Mouse (Mus musculus) left cerebral cortex, adult 2 months (tissue): ENCODE data around the gene Mras. TPM values are rescaled to one million over a fixed set of nuclear protein-coding genes. Genes with fewer than 3 reads are reported as not detected.

Experiments used
- DNase-seq, 2 experiments: peaks; one replicate each; pipeline ENCODE4 v3.0.0; 2021 to 2022; ENCODE audit warnings: low spot score in 2 of 2, mixed read lengths in 1 of 2; ENCODE audit errors: extremely low spot score in 1 of 2
- H3K27ac ChIP-seq: fragments of 200-600 bp; 2 replicates; pipeline ENCODE4 v1.8.1; 2022
- H3K4me3 ChIP-seq: fragments of 200-600 bp; 2 replicates; pipeline ENCODE4 v1.8.1; 2022
- CTCF ChIP-seq: fragments of 200-600 bp; IDR thresholded peaks from 2 replicates; pipeline ENCODE4 v1.8.1; 2022; ENCODE audit warnings: antibody characterized with exemption, mild to moderate bottlenecking, moderate library complexity
- intact Hi-C: fragments of 180-260 bp; cut with DNase I; formaldehyde crosslinking; loops from one replicate; pipeline ENCODE4 v1.15.1; 2025
- total RNA-seq, 2 experiments: library from RNA; stranded (reverse); gene quantifications; 2 replicates each; pipeline ENCODE4 v1.2.3; 2021

Mras gene
- total RNA-seq, 2 experiments from 2014 or later, result 166 TPM

DNA sequence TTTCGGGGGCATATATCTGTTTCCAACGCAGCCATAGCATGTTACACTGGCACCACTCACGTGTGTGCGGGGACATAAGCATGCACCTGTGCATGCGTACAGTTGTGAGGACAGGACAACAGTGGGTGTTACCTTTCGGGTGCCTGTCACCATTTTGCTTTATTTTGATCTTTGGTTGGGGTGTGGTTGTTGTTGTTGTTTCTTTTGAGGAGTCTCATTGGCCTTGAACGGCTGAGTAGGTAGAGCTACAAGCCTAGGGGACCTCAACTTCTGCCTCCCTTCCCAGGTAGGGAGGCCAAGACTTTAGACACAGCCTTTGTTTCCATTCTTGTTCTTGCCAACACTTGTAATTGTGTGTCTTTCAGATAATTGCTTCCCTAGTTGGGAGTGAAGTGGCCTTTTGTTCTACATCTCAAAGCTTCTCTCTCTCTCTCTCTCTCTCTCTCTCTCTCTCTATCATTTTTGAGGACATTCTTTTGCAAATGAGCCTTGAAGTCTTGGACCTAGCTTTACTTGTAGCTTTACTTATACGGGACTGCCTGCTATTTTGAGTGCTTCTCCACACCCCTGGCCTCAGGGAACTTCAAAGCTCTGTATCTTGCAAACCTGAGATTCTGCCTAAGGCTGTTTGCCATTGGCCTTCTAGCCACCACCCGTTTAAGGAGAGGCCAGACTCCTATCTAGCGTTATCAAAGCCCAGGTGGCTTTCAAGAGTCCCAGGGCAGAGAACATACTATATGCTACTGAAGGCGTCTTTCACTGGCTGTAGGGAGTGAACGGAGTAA, 792 bp upstream of the Mras start:
- intact Hi-C loops, result loop anchor here (2.0 to 5.0 kb wide), 2 partner anchors 49 to 296 kb away; partner anchors contain the start of gene Pik3cb
- TF ChIP-seq CTCF, result no peak
- DNase-seq, result no peak
- peak overlapping the region; percentile 97; the same call in 1 of the 2 replicates for H3K27ac ChIP-seq
- no peak overlapping the region; the same call in 1 of the 2 replicates for H3K4me3 ChIP-seq

DNA sequence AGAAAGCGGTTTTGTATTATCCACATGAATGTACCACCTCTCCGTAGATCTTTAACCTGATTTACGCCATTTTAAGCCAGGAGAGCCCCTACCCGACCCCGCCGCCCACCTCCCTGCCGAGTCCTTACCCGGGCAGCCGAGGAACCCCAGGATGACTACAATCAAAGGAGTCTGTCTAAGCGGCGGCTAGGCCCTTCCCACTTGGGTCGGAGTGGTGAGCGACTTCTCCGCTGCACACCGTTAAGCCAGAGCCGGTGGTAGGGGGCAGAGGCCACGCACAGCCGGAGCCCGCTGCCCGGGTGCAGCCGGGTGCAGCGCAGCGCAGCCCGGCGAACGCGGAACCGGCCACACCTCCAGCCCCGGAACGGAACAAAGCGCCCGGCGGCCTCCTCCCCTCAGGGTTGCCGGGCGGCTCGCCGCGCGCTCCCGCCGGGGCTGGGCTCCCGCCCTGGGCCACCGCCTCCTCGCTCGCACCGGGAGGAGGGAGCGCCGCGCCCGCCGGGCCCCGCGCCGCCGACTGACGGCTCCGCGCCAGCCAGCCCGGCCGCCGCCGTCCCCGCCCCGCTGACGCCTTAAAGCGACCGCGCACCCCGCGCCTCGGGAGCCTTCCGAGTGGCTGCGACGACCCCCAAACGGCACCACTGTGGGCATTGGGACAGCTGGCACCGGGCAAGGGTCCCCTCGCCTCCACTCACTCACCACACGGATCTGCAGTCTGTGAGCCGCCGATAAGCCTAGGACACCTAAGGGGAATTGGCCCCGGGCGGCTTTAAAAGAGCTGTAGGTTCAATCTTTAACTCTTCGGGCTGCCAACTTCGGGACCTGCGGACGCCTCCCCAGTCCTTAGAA, 775 bp downstream of the Mras start:
- no peak for TF ChIP-seq CTCF
- Histone ChIP-seq H3K4me3 (peak overlapping the region; percentile 71), H3K27ac (peak overlapping the region; percentile 97)
- intact Hi-C loops, result loop anchor here (2.0 to 5.0 kb wide), 2 partner anchors 48 to 294 kb away; partner anchors contain the start of gene Pik3cb
- peak; percentile 87 to 88 for DNase-seq

DNA sequence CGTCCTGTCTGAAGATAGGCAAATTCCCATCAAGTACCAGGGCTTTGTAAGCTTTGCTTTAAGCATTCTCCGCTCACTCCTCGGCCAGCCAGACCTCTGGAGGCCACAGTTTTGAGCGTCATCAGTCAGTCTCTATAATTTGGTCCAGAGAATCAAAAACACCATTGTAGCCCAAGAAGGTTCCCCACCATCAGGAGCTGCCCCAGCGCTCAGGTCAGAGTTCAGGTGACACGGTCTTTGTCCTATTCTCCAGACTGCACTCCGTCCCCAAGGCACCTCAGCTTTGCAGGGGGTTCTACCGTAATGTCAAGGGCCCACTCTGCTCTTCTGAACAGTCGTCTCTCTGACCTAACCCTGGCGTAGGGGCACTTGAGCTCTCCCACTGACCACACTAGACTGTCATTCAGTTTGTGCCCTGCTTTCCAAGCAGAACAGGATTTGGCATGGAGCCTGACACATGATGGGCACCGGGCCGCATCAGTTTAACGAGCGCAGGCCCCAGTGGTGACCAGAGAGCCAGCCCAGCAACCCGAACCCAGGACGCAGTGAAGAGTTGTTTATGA, 1.5 kb downstream of the Mras start:
- intact Hi-C loops, result loop anchor here (2.0 to 5.0 kb wide), 2 partner anchors 47 to 293 kb away; partner anchors contain the start of gene Pik3cb
- DNase-seq, result peak in 1 of 2 experiments; percentile 49
- Histone ChIP-seq H3K27ac (peak overlapping the region; percentile 97), H3K4me3 (peak overlapping the region; percentile 71)
- TF ChIP-seq CTCF, result no peak

DNA sequence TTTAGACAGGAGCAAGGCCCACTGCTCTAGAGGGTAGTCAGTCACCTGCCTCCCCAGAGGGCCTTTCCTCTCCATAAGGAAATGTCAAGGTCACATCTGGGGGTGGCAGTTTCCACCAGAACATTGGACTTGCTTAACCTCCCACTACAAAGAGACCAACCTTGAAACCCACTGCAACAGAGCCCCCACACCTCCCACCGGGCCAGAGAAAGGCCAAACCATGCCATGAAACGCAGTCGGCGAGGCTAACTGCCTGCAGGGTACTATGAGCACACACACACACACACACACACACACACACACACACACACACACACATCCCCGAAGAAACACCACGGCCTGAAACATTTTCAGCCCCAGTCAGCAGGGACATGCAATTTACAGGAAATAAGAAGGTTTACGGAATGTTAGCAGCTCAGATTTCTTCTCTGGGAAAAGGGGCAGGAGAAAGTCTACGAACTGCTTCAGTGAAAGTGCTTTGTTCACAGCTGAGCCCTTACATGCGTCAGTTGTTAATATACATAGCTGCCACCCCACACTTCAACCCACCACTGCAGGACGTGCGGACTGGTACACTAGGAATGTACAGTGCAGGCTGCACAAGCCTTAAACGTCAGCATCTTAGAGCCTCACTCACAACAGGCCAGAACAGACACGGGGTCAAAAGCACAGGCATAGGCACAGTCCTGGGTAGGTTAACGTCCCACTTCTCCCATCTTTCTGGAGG, 2.1 kb downstream of the Mras start:
- Histone ChIP-seq H3K27ac (peak overlapping the region; percentile 97), H3K4me3 (peak overlapping the region; percentile 71)
- no peak for TF ChIP-seq CTCF
- DNase-seq, result peak; percentile 43 to 64
- intact Hi-C loops, result loop anchor here (5.0 kb wide), 1 partner anchor 293 kb away; the partner anchor contains the start of gene Pik3cb

DNA sequence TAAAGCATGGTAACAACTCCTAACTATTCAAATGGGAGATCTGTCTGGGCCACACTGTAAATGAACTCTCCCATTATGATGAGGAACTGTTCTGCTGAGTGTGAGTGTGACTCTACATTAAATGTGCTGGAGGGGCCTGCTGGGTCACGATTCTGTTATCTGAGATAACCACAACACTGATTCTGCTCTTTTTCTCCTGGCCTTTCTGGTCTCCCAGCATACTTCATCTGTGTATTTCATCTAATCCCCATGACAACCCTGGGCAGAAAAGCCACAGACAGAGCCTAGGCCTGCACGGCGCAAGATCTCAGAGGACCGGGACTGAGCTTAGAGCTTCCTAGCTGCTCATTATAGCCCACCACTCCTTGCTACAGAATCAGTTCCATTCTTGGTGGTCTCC, 4.7 kb downstream of the Mras start:
- DNase-seq, result no peak
- no peak for TF ChIP-seq CTCF
- intact Hi-C loops, result no loop called here
- H3K27ac ChIP-seq, result peak overlapping the region; percentile 97
- peak overlapping the region; percentile 71 for H3K4me3 ChIP-seq

DNA sequence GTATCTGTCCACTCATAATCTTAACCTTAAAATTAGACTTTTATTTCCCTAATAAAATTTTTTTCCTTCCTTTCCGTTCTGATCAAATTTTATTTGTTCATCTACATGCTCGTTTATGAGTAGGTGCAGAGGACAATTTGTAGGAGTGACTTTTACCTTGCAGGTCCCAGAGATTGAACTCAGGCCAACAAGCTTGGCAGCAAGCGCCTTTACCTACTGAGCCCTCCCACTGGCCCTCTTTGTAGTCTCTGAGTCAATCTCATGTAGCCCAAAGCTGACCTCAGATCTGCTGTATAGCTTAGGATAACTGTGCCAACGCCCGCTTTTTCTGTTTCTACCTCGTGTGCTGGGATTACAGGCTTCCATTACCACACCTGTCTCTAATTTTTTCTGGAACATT, 5.2 kb downstream of the Mras start:
- intact Hi-C loops, result no loop called here
- DNase-seq, result no peak
- TF ChIP-seq CTCF, result no peak
- H3K4me3 ChIP-seq, result no peak overlapping the region
- peak overlapping the region; percentile 97 for H3K27ac ChIP-seq

DNA sequence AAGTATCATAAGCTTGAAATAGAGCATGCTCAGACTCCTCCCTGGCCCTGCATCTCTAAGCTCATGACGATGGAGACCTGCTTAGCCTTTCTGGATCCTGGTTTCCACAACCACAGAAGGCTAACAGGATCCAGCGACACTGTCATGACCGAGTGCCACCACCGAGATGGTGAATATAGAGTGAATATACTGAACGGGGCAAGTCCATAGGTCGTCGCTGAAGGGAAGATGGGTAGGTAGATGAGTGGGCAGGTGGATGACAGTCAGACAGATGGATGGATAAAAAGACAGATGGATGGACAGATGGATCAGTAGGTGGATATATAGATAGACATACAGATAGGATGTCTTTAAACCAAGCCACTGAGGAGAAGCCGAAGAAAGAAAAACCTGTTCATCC, 5.8 kb downstream of the Mras start:
- TF ChIP-seq CTCF, result no peak
- intact Hi-C loops, result no loop called here
- H3K4me3 ChIP-seq, result no peak overlapping the region
- H3K27ac ChIP-seq, result peak overlapping the region; percentile 97
- DNase-seq, result no peak

DNA sequence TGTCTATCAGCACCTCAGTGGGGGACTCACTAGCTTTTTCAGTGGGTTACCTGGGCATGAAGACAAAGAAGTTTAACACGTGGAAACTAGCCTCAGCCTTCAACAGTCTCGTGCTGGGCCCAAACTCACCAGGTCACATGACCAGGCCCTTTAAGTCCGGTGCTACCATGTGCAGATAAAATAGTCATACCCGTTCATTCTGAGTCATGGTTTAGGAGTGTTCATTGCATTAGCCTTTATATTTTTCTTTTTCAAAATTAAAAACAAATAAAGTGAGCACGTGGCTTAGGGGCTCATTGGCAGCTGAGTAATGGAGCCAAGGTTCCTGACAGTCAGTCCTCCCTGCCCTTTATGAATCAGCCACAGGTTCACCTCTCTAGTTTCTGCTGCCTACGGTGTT, 6.4 kb downstream of the Mras start:
- no peak for TF ChIP-seq CTCF
- no peak for DNase-seq
- Histone ChIP-seq H3K4me3 (no peak overlapping the region), H3K27ac (peak overlapping the region; percentile 97)
- intact Hi-C loops, result no loop called here

DNA sequence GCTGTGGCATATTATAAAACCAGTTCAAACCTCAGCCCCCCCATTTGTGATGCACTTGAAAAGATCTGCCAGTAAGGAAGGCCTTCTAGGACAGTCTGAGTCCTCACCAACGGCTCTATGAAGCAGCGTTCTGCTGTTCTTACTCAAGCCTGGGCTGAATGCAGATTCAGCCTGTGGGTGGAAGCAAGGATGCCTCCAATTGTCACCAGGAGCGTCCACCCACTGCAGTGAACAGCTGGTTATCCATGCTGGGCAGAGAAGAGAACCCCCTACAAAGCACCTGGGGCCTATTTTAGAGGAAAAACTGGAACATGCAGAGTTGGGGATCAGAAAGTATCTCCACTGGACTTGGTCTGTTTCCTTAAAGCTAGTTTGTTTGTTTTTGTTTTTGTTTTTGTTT, 7.3 kb downstream of the Mras start:
- Histone ChIP-seq H3K27ac (peak overlapping the region; percentile 97), H3K4me3 (no peak overlapping the region)
- no peak for TF ChIP-seq CTCF
- intact Hi-C loops, result no loop called here
- DNase-seq, result no peak

DNA sequence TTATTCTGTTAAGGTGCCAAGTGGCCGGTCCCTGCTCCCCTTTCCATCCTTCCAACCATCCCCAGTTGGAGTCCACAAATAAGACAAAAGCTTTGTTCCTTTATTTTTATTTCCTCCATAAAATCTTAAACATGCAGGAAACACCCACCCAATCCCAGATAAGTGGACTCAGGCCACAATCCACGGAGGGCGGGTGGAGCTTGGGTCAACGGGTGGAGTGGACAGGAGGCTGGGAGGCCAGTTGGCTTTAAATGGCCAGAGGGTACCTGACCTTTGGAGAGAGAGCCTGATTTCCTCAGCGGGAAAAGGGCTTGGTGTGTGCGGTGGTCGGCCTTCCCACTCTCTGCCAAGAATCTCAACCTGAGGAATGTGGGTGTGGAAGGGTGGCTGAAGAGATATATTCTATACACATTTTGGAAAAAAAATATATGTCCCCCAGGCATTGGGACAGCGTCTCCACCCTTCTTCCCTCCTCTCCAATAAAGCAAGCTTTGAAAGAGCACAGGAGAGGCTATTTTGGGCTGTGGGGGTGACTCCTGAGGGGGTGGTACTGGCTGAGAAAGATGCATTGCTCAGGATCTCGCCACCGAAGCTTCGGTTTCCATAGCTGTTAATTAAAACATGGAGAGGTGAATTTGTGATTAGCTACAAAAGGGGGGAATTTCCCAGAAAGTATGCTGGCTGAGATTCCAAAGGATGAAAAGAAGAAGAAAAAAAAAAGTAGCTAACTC, 8.4 kb downstream of the Mras start:
- DNase-seq, result peak in 1 of 2 experiments; percentile 58
- H3K4me3 ChIP-seq, result peak overlapping the region; percentile 11; the same call in 1 of the 2 replicates
- intact Hi-C loops, result no loop called here
- TF ChIP-seq CTCF, result no peak
- peak overlapping the region; percentile 97 for H3K27ac ChIP-seq
